Mouse (Mus musculus): ENCODE data around the gene Olfr316.

DNA sequence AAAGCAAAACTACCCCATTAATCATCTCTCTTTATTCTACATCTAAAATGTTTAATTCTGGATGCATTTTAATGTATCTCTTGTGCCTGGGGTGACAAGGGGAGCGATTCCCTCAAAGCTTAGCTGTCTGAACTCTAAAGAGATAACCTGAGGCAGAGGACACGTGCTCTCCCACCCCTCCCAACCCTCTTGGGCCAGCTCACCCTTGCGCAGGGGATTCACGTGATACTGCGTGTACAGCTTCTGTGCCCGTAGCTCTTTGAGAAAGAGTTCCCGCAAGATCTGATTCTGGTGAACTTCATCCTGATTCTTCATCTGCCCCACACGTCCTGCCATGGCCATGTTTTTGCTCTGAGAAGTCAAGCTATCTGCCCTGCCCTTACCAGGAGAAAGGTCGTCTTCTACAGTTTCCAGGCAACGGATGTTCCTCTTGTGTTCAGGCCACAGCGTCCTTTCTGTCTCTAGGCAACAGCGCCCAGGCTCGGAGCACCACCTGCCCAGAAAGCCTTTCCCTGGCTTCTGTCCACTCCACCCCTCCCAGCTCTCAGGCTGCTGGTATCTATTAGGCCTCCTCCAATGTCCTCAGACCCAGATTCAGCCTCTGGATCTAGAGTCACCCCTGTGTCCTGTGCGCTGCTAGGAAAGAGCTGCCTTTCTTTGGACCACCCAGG, 49.2 kb downstream of the Olfr316 start, which contains the start of gene Fam183b:
- TF ChIP-seq CTCF (IDR thresholded peaks at IDR 0.05; ENCODE audit: control insufficient read depth, insufficient read depth, insufficient read length) (no peak), USF1 (IDR thresholded peaks at IDR 0.05; ENCODE audit: low read depth) (no peak), MYOG (IDR thresholded peaks at IDR 0.05; ENCODE audit: control insufficient read depth, extremely low read depth, insufficient read length) (no peak)
